Comparison of ENCODE assay signal across 8 mouse cellular contexts in the genomic region with DNA sequence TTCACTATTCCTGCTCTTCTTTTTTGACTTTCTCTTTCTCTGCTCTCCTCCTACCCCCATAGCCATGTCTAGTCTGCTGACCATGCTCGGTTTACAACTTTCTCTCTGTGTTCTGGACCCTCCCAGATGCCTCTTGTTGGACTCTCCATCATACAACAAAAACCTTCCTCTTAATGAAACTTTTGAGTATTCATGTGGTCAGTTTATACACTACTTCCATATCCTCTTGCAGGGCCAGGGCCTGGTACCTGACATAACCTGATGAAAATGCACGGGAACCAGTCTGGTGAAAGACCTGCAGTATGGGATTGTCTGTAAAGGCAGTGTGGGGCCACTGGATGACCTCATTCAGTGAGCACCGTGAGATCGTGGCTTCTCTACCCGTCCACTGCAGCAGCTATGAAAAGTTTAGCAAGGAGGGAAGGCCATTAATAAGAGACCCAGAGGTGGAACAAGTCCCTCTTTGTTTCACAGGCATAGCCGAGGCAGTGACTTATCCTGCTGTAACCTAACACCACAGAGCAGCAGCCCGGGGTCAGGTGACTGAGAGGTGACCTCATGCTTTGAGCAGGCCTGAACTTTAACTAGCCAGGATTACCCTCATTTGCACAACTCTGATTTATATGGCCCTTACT. TPM values are rescaled to one million over a fixed set of nuclear protein-coding genes. Genes with fewer than 3 reads are reported as not detected.
DNase-seq lines count a peak whose midpoint lies in the region; TF ChIP-seq lines count a peak whose summit lies in the region.
"Had no signal": no experiment of that assay in that cellular context is flagged by ENCODE, and none has a peak within 500 bp of the region (broad histone marks: within the 10 kb centered on the region; RNA-seq: fewer than 3 reads in every experiment).

No protein-coding gene starts in this region.

- H3K36me3 ChIP-seq in ES-E14 (ENCODE audit: control insufficient read depth, insufficient read depth, low read length, poor library complexity, severe bottlenecking), result no peaks in the 10 kb centered on the region

- peak; percentile 57 for DNase-seq in ES-E14 (ENCODE audit: low read depth, low spot score)
- peak; percentile 79 for DNase-seq in adrenal gland, adult 2 months
- peak; percentile 27 for DNase-seq in gastrocnemius, postnatal 14 days
- peak; percentile 37 for DNase-seq in kidney, postnatal 10 days
- DNase-seq in retina, embryonic 14.5 days (ENCODE audit: low spot score), result peak; percentile 61
- DNase-seq in layer of hippocampus, postnatal 36 days, result no peak
- DNase-seq in cerebellum, adult 11-12 months, result no peak

- H3K4me1 ChIP-seq in ES-E14 (ENCODE audit: control insufficient read depth in 2 of 2, insufficient read depth in 2 of 2, low read length in 2 of 2, poor library complexity in 1 of 2), result peaks cover 1 to 9% of the 10 kb centered on the region in 2 experiments; a peak in 2 of 4 replicates

- intact Hi-C loops in gastrocnemius, postnatal 14 days (cut with DNase I; ENCODE audit: low total_unique reads), result no loop called here

- in situ Hi-C loops in ES-E14 (cut with MboI; ENCODE audit: low sequenced_read_pairs in 2 of 2, unreplicated experiment in 2 of 2), result no loop called here

- H3K9me3 ChIP-seq in ES-E14 (ENCODE audit: control insufficient read depth, insufficient read depth, low read depth, low read length), result no peaks in the 10 kb centered on the region

- H3K27ac ChIP-seq in ES-E14 (ENCODE audit: insufficient read depth, low read depth, low read length, poor library complexity, severe bottlenecking), result no peak overlapping the region
- H3K27ac ChIP-seq: heart, adult 2 months had no signal

- H3K9ac ChIP-seq in ES-E14 (ENCODE audit: insufficient read depth, low read depth, low read length, poor library complexity, severe bottlenecking), result no peak overlapping the region

- H3K4me3 ChIP-seq in ES-E14 (ENCODE audit: insufficient read depth in 1 of 2, low read depth in 1 of 2, low read length in 2 of 2, poor library complexity in 1 of 2, severe bottlenecking in 1 of 2), result no peak overlapping the region
- H3K4me3 ChIP-seq: heart, adult 2 months had no signal

TF ChIP-seq in ES-E14, 5 proteins besides CTCF, POLR2A, EP300 and RAD21:
- TF ChIP-seq HCFC1 (IDR thresholded peaks at IDR 0.05; ENCODE audit: borderline replicate concordance, insufficient read depth, low read length) (no peak), ZNF384 (IDR thresholded peaks at IDR 0.05; ENCODE audit: low read depth, low read length) (no peak), MAFK (IDR thresholded peaks at IDR 0.05; ENCODE audit: insufficient read depth, low read depth, low read length) (no peak), ZC3H11A (IDR thresholded peaks at IDR 0.05; ENCODE audit: borderline replicate concordance, low read depth, low read length) (no peak), CHD2 (IDR thresholded peaks at IDR 0.05; ENCODE audit: low read depth, low read length) (no peak)

RNA-seq across cellular contexts. Expression of gene Slc7a14, which starts 49.7 kb away (rescaled TPM):
- total RNA-seq in ES-E14 (2012; rRNA removed), result 0.18 and 0.26 TPM in 2 replicates
- total RNA-seq in adrenal gland, adult 2 months (2021), result 1 to 10 TPM; 3.3 to 6.9 TPM
- 0.71 and 1.1 TPM in 2 replicates for polyA plus RNA-seq in adrenal gland, adult 2 months (2012; rRNA removed)
- total RNA-seq in gastrocnemius, postnatal 14 days (2021), result under 1 TPM; 0.02 to 0.10 TPM
- total RNA-seq in layer of hippocampus, postnatal 36 days (2021), result 10 to 100 TPM; 85.1 to 89.4 TPM

Comparison
In these comparisons a context has a peak if more than half of its experiments do, and no peak if none do; other contexts are left out.
1. DNase-seq: peak in ES-E14 (single experiment), adrenal gland, adult 2 months (single experiment), gastrocnemius, postnatal 14 days (single experiment), kidney, postnatal 10 days (single experiment) and retina, embryonic 14.5 days (single experiment); none in layer of hippocampus, postnatal 36 days (0 of 2) and cerebellum, adult 11-12 months (single experiment).
2. RNA of gene Slc7a14, which starts 49.7 kb away (total RNA-seq): 85.1 to 89.4 TPM in layer of hippocampus, postnatal 36 days; 3.3 to 6.9 TPM in adrenal gland, adult 2 months, 0.18 to 0.26 TPM in ES-E14 and 0.02 to 0.10 TPM in gastrocnemius, postnatal 14 days; every median in the first group is over 10 times any median in the second.